Mouse (Mus musculus) forebrain, embryonic 12.5 days (tissue): Measurements from ENCODE around the gene 1700057G04Rik. TPM values are rescaled to one million over a fixed set of nuclear protein-coding genes. Genes with fewer than 3 reads are reported as not detected.
"Not testable (repeated sequence)": the region's sequence is repeated elsewhere in the genome, so short reads cannot be mapped to it uniquely, and the experiment has no call there.

Experiments used
- ATAC-seq: fragments of 200-750 bp; cut with Nextera tagmentation; 2 replicates; pipeline ENCODE4 v1.8.0; 2017; ENCODE audit warnings: moderate TSS enrichment; ENCODE audit not compliant: low FRiP score
- H3K27ac ChIP-seq: fragments of 300-500 bp; sonication (generic); 2 replicates; pipeline ENCODE4 v1.5.1; 2016; ENCODE audit warnings: mild to moderate bottlenecking
- H3K27me3 ChIP-seq: fragments of 300-500 bp; sonication (generic); 2 replicates; pipeline ENCODE4 v1.6.1; 2016; ENCODE audit warnings: mild to moderate bottlenecking
- H3K36me3 ChIP-seq: fragments of 300-500 bp; sonication (generic); replicated peaks from 2 replicates; pipeline ENCODE4 v1.6.1; 2016; ENCODE audit warnings: mild to moderate bottlenecking
- H3K4me1 ChIP-seq: fragments of 300-500 bp; sonication (generic); 2 replicates; pipeline ENCODE4 v1.6.1; 2016
- H3K4me2 ChIP-seq: fragments of 300-500 bp; sonication (generic); 2 replicates; pipeline ENCODE4 v1.6.1; 2016; ENCODE audit warnings: mild to moderate bottlenecking, moderate library complexity
- H3K4me3 ChIP-seq: fragments of 300-500 bp; sonication (generic); replicated peaks from 2 replicates; pipeline ENCODE4 v1.5.1; 2016; ENCODE audit warnings: mild to moderate bottlenecking
- H3K9ac ChIP-seq: fragments of 300-500 bp; sonication (generic); 2 replicates; pipeline ENCODE4 v1.6.1; 2016; ENCODE audit warnings: mild to moderate bottlenecking
- H3K9me3 ChIP-seq: fragments of 300-500 bp; sonication (generic); 2 replicates; pipeline ENCODE4 v1.6.1; 2016
- whole genome bisulfite sequencing: fragments of 180-500 bp; shearing (Covaris S2); methylation state at CpG from one replicate; pipeline ENCODE4 v1.1.7; 2016; 5-methylcytosine and 5-hydroxymethylcytosine counted together
- polyA plus RNA-seq: library from polyadenylated mRNA; unstranded; fragments of >200 nt; fragmentation: Nextera tagmentation; extraction: Ambion mirVana; gene quantifications from 2 replicates; pipeline ENCODE4 v1.2.1, GENCODE M21; 2016

1700057G04Rik gene
- polyA plus RNA-seq, 1 experiment from 2014 or later = not detected

- H3K4me3 ChIP-seq, H3K27me3 ChIP-seq, H3K9me3 ChIP-seq, H3K4me1 ChIP-seq, H3K36me3 ChIP-seq, ATAC-seq, H3K27ac ChIP-seq, H3K4me2 ChIP-seq, H3K9ac ChIP-seq: not testable (repeated sequence)
- 78% methylated on average over 9 of the region's 9 CpGs for WGBS
Measured at GRCm38 (mm10) chr9:92325936-92326335, 16.8 kb downstream of the 1700057G04Rik start.

- Histone ChIP-seq H3K27ac (no peak overlapping the region), H3K4me2 (no peak overlapping the region), H3K4me3 (no peak overlapping the region), H3K9me3 (no peaks in the 10 kb centered on the region), H3K36me3 (no peaks in the 10 kb centered on the region), H3K4me1 (no peaks in the 10 kb centered on the region), H3K9ac (no peak overlapping the region), H3K27me3 (no peaks in the 10 kb centered on the region)
- ATAC-seq = no peak
- 76% methylated on average over 4 of the region's 4 CpGs for WGBS
Measured at GRCm38 (mm10) chr9:92326813-92327212, 17.6 kb downstream of the 1700057G04Rik start.

GRCm38 (mm10) chr9:92331383-92331782, 22.2 kb downstream of the 1700057G04Rik start:
- Histone ChIP-seq H3K4me2 (no peak overlapping the region), H3K4me1 (no peaks in the 10 kb centered on the region), H3K27me3 (no peaks in the 10 kb centered on the region), H3K27ac (no peak overlapping the region), H3K4me3 (no peak overlapping the region), H3K36me3 (no peaks in the 10 kb centered on the region), H3K9me3 (no peaks in the 10 kb centered on the region), H3K9ac (no peak overlapping the region)
- 92% methylated on average over 4 of the region's 4 CpGs for WGBS
- ATAC-seq = no peak

GRCm38 (mm10) chr9:92334845-92335244, 25.7 kb downstream of the 1700057G04Rik start:
- Histone ChIP-seq H3K4me2 (no peak overlapping the region), H3K27ac (no peak overlapping the region), H3K27me3 (no peaks in the 10 kb centered on the region), H3K4me3 (no peak overlapping the region), H3K9ac (no peak overlapping the region), H3K4me1 (no peaks in the 10 kb centered on the region), H3K36me3 (no peaks in the 10 kb centered on the region), H3K9me3 (no peaks in the 10 kb centered on the region)
- WGBS = 89% methylated on average over 10 of the region's 10 CpGs
- no peak for ATAC-seq

- H3K9ac ChIP-seq = no peak overlapping the region
- H3K27me3 ChIP-seq = no peaks in the 10 kb centered on the region
- H3K4me2 ChIP-seq = no peak overlapping the region
- H3K9me3 ChIP-seq = no peaks in the 10 kb centered on the region
- no peak overlapping the region for H3K27ac ChIP-seq
- WGBS = 90% methylated on average over 6 of the region's 6 CpGs
- H3K4me1 ChIP-seq = no peaks in the 10 kb centered on the region
- H3K4me3 ChIP-seq = no peak overlapping the region
- ATAC-seq = no peak
- H3K36me3 ChIP-seq = no peaks in the 10 kb centered on the region
Measured at GRCm38 (mm10) chr9:92335277-92335818, 26.2 kb downstream of the 1700057G04Rik start.

- Histone ChIP-seq H3K4me1 (no peaks in the 10 kb centered on the region), H3K9ac (no peak overlapping the region), H3K27ac (no peak overlapping the region), H3K27me3 (no peaks in the 10 kb centered on the region), H3K36me3 (no peaks in the 10 kb centered on the region), H3K4me2 (no peak overlapping the region), H3K9me3 (no peaks in the 10 kb centered on the region), H3K4me3 (no peak overlapping the region)
- no peak for ATAC-seq
- WGBS = 85% methylated on average over 1 of the region's 1 CpGs
Measured at GRCm38 (mm10) chr9:92337063-92337462, 27.9 kb downstream of the 1700057G04Rik start.

- no peaks in the 10 kb centered on the region for H3K27me3 ChIP-seq
- H3K4me1 ChIP-seq = no peaks in the 10 kb centered on the region
- no peaks in the 10 kb centered on the region for H3K9me3 ChIP-seq
- no peak overlapping the region for H3K27ac ChIP-seq
- no peak for ATAC-seq
- no peak overlapping the region for H3K9ac ChIP-seq
- no peaks in the 10 kb centered on the region for H3K36me3 ChIP-seq
- no peak overlapping the region for H3K4me2 ChIP-seq
- WGBS = 89% methylated on average over 3 of the region's 3 CpGs
- H3K4me3 ChIP-seq = no peak overlapping the region
Measured at GRCm38 (mm10) chr9:92337661-92338060, 28.5 kb downstream of the 1700057G04Rik start.

GRCm38 (mm10) chr9:92338954-92339353, 29.8 kb downstream of the 1700057G04Rik start:
- Histone ChIP-seq H3K4me3 (no peak overlapping the region), H3K4me1 (no peaks in the 10 kb centered on the region), H3K9ac (no peak overlapping the region), H3K9me3 (no peaks in the 10 kb centered on the region), H3K36me3 (no peaks in the 10 kb centered on the region), H3K27ac (no peak overlapping the region), H3K27me3 (no peaks in the 10 kb centered on the region), H3K4me2 (no peak overlapping the region)
- ATAC-seq = no peak
- 83% methylated on average over 1 of the region's 1 CpGs for WGBS

- H3K4me3 ChIP-seq = no peak overlapping the region
- no peaks in the 10 kb centered on the region for H3K4me1 ChIP-seq
- no peaks in the 10 kb centered on the region for H3K9me3 ChIP-seq
- H3K27ac ChIP-seq = no peak overlapping the region
- WGBS = 94% methylated on average over 1 of the region's 1 CpGs
- no peak overlapping the region for H3K4me2 ChIP-seq
- no peak overlapping the region for H3K9ac ChIP-seq
- no peak for ATAC-seq
- H3K36me3 ChIP-seq = no peaks in the 10 kb centered on the region
- no peaks in the 10 kb centered on the region for H3K27me3 ChIP-seq
Measured at GRCm38 (mm10) chr9:92351924-92352323, 42.7 kb downstream of the 1700057G04Rik start.

GRCm38 (mm10) chr9:92353306-92353705, 44.1 kb downstream of the 1700057G04Rik start:
- no peak overlapping the region for H3K4me3 ChIP-seq
- no peak for ATAC-seq
- no peaks in the 10 kb centered on the region for H3K27me3 ChIP-seq
- WGBS = 71% methylated on average over 3 of the region's 3 CpGs
- no peaks in the 10 kb centered on the region for H3K36me3 ChIP-seq
- H3K9me3 ChIP-seq = no peaks in the 10 kb centered on the region
- no peaks in the 10 kb centered on the region for H3K4me1 ChIP-seq
- H3K4me2 ChIP-seq = no peak overlapping the region
- H3K27ac ChIP-seq = no peak overlapping the region
- H3K9ac ChIP-seq = no peak overlapping the region

GRCm38 (mm10) chr9:92360691-92361310, 51.6 kb downstream of the 1700057G04Rik start:
- 63% methylated on average over 1 of the region's 1 CpGs for WGBS
- ATAC-seq = no peak

GRCm38 (mm10) chr9:92363478-92363877, 54.3 kb downstream of the 1700057G04Rik start:
- ATAC-seq = no peak

More at GRCm38 (mm10) chr9:92360691-92361310, 51.6 kb downstream of the 1700057G04Rik start:
- no peaks in the 10 kb centered on the region for H3K27me3 ChIP-seq
- no peaks in the 10 kb centered on the region for H3K9me3 ChIP-seq
- H3K4me1 ChIP-seq = no peaks in the 10 kb centered on the region
- no peak overlapping the region for H3K4me3 ChIP-seq
- no peaks in the 10 kb centered on the region for H3K36me3 ChIP-seq
- H3K9ac ChIP-seq = no peak overlapping the region
- no peak overlapping the region for H3K27ac ChIP-seq
- no peak overlapping the region for H3K4me2 ChIP-seq

GRCm38 (mm10) chr9:92368920-92369319, 59.7 kb downstream of the 1700057G04Rik start:
- H3K27me3 ChIP-seq = no peaks in the 10 kb centered on the region
- H3K4me3 ChIP-seq = no peak overlapping the region
- no peaks in the 10 kb centered on the region for H3K9me3 ChIP-seq
- H3K36me3 ChIP-seq = no peaks in the 10 kb centered on the region
- ATAC-seq = no peak
- H3K4me1 ChIP-seq = no peaks in the 10 kb centered on the region
- H3K4me2 ChIP-seq = no peak overlapping the region
- no peak overlapping the region for H3K27ac ChIP-seq
- no peak overlapping the region for H3K9ac ChIP-seq

More at GRCm38 (mm10) chr9:92363478-92363877, 54.3 kb downstream of the 1700057G04Rik start:
- Histone ChIP-seq H3K9me3 (no peaks in the 10 kb centered on the region), H3K36me3 (no peaks in the 10 kb centered on the region), H3K9ac (no peak overlapping the region), H3K4me2 (no peak overlapping the region), H3K27ac (no peak overlapping the region), H3K4me3 (no peak overlapping the region), H3K27me3 (no peaks in the 10 kb centered on the region), H3K4me1 (no peaks in the 10 kb centered on the region)
- 90% methylated on average over 2 of the region's 2 CpGs for WGBS
